Mouse (Mus musculus) brain, embryonic 14.5 days (tissue): ENCODE measurements around the gene Slc4a3. TPM values are rescaled to one million over a fixed set of nuclear protein-coding genes. Genes with fewer than 3 reads are reported as not detected.

ENCODE experiments used
- DNase-seq: peaks from one replicate; pipeline ENCODE4 v3.0.0-alpha.2; 2011; ENCODE audit warnings: low read depth
- CTCF ChIP-seq: fragments of 200-500 bp; IDR thresholded peaks from 2 replicates; pipeline ENCODE4 v1.5.1; 2012; ENCODE audit warnings: inconsistent platforms, mild to moderate bottlenecking, moderate library complexity, borderline replicate concordance; ENCODE audit not compliant: insufficient read depth, insufficient read length; ENCODE audit errors: extremely low read depth
- POLR2A ChIP-seq: fragments of 200-500 bp; IDR thresholded peaks from 2 replicates; pipeline ENCODE4 v1.6.1; 2012; ENCODE audit warnings: mild to moderate bottlenecking, inconsistent platforms, borderline replicate concordance; ENCODE audit not compliant: poor library complexity, insufficient read depth, insufficient read length, severe bottlenecking; ENCODE audit errors: extremely low read depth
- polyA plus RNA-seq: library from polyadenylated mRNA; depleted of rRNA; stranded (reverse); fragments of >200 nt; gene quantifications from 2 replicates; pipeline ENCODE4 v1.2.3, GENCODE M21; 2012; rRNA removed

The Slc4a3 gene
- polyA plus RNA-seq, 1 experiment, result 59.4 TPM

GRCm38 (mm10) chr1:75594836-75595235 is 48.8 kb downstream of the Slc4a3 start:
- TF ChIP-seq CTCF, result no peak
- no peak for TF ChIP-seq POLR2A

DNA sequence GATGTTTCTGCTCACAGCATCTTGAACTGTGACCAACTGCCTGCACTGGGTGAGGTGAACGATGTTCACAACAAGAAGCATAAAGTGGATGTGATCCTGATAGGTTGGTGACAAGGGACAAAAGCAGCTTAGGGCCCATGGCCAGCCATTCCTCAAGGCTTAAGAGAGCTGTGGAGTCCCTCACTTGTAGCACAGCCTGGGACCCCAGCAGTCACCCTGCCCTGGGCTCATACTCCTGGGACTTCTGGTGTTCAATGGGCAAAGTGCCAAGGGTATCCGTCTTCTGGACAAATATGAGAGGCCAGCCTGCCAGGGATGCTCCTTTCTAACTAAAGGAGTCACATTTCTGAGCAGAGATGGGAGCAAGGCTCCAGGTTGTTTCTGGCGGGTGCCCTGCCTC is 49.9 kb downstream of the Slc4a3 start:
- DNase-seq, result no peak
- TF ChIP-seq CTCF (no peak), POLR2A (no peak)

More at GRCm38 (mm10) chr1:75594836-75595235, 48.8 kb downstream of the Slc4a3 start:
- no peak for DNase-seq

DNA sequence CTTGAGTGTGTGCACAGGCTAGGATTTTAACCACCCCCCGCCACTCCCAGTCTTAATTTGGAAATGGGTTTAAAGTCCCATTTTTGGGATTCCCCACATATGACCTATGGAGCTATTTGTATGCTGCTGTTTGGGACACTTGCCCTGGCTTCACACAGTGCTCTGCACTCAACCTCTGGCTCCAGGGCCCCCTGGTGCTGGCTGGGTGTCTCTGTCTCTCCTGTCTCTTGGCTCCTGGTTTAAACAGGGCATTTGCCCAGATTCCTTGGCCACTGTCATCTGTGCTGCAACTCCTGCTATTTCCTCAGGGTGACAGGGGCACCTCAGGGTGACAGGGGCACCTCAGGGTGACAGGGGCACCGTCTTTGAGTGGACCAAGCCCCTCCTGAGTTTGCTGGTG is 50.8 kb downstream of the Slc4a3 start:
- no peak for DNase-seq
- TF ChIP-seq CTCF (no peak), POLR2A (no peak)

DNA sequence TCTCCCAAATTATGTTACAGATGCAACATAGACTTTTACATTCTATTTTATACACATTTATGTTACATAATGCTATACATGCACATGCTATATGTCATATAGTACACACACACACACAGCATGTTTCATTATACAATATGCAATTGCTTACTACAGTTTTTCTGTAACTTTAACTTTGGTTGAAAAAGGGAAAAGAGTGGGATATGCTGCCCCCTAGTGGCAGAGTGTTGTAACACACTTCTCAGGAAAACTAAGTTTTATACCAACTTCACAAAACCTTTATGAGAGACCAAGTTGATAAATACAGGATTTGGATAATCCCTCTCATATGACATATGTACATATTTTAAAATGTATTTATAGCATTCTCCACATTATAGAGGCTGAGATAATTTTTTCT is 51.6 kb downstream of the Slc4a3 start:
- peak; percentile 78 for DNase-seq
- TF ChIP-seq CTCF (no peak), POLR2A (no peak)

GRCm38 (mm10) chr1:75601738-75602137 is 55.7 kb downstream of the Slc4a3 start:
- no peak for TF ChIP-seq POLR2A
- TF ChIP-seq CTCF, result no peak
- DNase-seq, result peak; percentile 40

DNA sequence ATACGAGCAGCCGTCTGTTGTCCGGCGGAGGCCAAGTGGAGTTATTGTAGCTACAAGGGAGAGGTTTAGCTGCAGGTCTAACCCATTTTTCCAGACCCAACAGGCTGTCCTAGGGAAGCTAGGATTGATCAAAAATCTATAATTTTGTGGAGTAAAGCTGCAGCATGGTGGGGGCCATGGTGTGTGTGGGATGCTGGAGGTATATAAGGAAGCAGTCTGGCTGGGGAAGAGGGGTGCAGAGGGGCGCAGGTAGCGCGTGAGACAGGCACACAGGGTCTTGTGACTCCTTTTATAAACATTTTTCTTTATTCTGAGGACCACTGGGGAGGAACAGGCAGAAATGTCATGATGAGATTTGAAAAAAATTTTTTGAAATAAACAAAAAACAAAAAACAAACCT is 57.5 kb downstream of the Slc4a3 start:
- DNase-seq, result no peak

GRCm38 (mm10) chr1:75608225-75608624 is 62.2 kb downstream of the Slc4a3 start:
- TF ChIP-seq POLR2A (no peak), CTCF (no peak)
- DNase-seq, result no peak

More for the DNA sequence above, 57.5 kb downstream of the Slc4a3 start:
- no peak for TF ChIP-seq POLR2A
- TF ChIP-seq CTCF, result no peak

GRCm38 (mm10) chr1:75608625-75609263 is 62.7 kb downstream of the Slc4a3 start:
- TF ChIP-seq CTCF, result no peak
- no peak for TF ChIP-seq POLR2A
- peak; percentile 64 for DNase-seq

DNA sequence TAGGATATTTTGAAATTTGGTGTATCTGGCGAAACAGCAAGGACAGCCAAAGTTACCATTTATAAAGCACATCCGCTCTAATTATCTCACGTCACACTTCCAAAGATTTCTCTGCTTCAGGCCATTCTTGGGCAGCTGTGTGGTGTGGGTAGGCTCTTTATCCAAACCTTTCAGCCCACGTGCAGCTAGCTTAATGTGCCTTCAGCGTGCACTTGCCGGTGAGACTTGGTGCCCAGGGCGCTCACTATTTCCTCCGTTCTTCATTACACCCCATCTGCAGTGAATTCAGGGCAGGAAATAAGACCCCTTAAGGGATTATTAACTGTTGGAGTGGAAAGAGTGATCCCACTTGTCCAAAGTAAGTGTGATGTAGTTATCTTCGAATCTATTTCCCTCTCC is 63.2 kb downstream of the Slc4a3 start:
- TF ChIP-seq POLR2A (no peak), CTCF (no peak)
- DNase-seq, result peak; percentile 42

- TF ChIP-seq CTCF, result no peak
- TF ChIP-seq POLR2A, result no peak
- DNase-seq, result peak; percentile 72
These were observed 64.5 kb downstream of the Slc4a3 start for GRCm38 (mm10) chr1:75610553-75610952.

Other genes starting within 250 kb of the Slc4a3 start
- gene Dnpep, start 228.3 kb upstream of the Slc4a3 start, polyA plus RNA-seq, result 140 and 189 TPM in 2 replicates
- gene Des, start 185.9 kb upstream of the Slc4a3 start, polyA plus RNA-seq, result 1.0 and 1.4 TPM in 2 replicates
- 49.2 and 56.1 TPM in 2 replicates for gene Speg, start 171.0 kb upstream of the Slc4a3 start, polyA plus RNA-seq
- gene Gmppa, start 110.3 kb upstream of the Slc4a3 start, polyA plus RNA-seq, result 98.7 and 144 TPM in 2 replicates
- gene Asic4, start 95.8 kb upstream of the Slc4a3 start, polyA plus RNA-seq, result 23.3 and 41.3 TPM in 2 replicates
- gene Chpf, start 67.0 kb upstream of the Slc4a3 start, polyA plus RNA-seq, result 71.7 and 78.3 TPM in 2 replicates
- 46.9 and 57.2 TPM in 2 replicates for gene Tmem198, start 66.7 kb upstream of the Slc4a3 start, polyA plus RNA-seq
- 54.3 and 57.6 TPM in 2 replicates for gene Obsl1, start 39.8 kb upstream of the Slc4a3 start, polyA plus RNA-seq
- 63.9 and 70.0 TPM in 2 replicates for gene Inha, start 39.2 kb upstream of the Slc4a3 start, polyA plus RNA-seq
- gene Stk11ip, start 24.7 kb upstream of the Slc4a3 start, polyA plus RNA-seq, result 36.5 and 40.6 TPM in 2 replicates